Mouse (Mus musculus): Measurements from ENCODE around the gene Lpar5.

DNA sequence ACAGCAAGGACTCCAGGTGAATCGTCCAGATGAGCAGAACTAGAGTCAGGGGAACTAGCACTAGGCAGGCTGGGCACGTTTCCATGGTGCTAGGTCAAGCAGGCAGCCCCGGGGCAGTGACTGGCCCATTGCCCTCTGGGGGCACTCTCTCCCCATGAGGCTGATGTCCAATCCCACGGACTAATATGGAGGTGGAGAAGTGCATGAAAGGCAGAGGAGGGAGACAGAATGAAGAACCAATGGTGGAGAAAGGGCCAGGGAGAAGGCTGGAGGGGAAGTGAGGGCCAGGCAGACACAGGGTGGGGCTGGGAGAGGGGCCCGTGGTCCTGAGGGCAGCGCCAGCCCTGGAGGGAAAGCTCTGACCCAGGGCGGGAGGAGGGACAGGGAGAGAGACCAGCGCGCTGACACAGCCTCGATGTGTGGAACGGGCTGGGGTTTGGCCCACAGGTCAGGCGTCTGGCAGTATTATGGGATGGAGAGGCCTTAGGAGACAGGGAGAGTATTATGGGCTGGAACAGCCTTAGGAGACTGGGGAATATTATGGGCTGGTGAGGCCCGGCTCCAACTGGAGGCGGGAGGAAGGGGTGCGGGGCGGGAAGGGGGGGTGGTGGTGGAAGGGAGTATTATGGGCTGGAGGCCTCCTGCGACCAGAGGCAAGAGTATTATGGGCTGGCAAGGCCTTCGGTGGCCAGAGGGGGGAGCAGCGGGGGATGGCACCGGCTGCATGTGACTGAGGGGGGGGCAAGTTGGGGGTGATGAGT lies 21.0 kb downstream of the Lpar5 start:
- no peak for TF ChIP-seq CTCF (IDR thresholded peaks at IDR 0.05; ENCODE audit: low read depth, low read length)
- no peak for TF ChIP-seq TAL1 (conservative IDR thresholded peaks at IDR 0.05; ENCODE audit: low read depth, low read length)
